Mouse (Mus musculus) MEL (cell line): ENCODE measurements around the gene Clec16a.
A peak's percentile ranks its signal among the peaks of the same experiment; 100 is the strongest.

Experiments
- CHD1 ChIP-seq: IDR thresholded peaks from 2 replicates; pipeline ENCODE4 v1.6.1; 2012; ENCODE audit warnings: low read depth, mild to moderate bottlenecking, inconsistent platforms, low read length, improper control_type of control experiment
- CHD2 ChIP-seq: IDR thresholded peaks from 2 replicates; pipeline ENCODE4 v1.6.1; 2011; ENCODE audit warnings: low read length, improper control_type of control experiment
- CTCF ChIP-seq, 3 experiments: IDR thresholded peaks in 2 of 3; conservative IDR thresholded peaks in 1 of 3; 2 replicates each; pipeline ENCODE4 v1.5.1; 2011 to 2012; ENCODE audit warnings: low read length in 3 of 3, low read depth in 2 of 3, mild to moderate bottlenecking in 2 of 3, improper control_type of control experiment in 1 of 3, inconsistent platforms in 1 of 3, mixed read lengths in 1 of 3, moderate library complexity in 1 of 3; ENCODE audit not compliant: control insufficient read depth in 1 of 3, insufficient read depth in 1 of 3, poor library complexity in 1 of 3, severe bottlenecking in 1 of 3
- ELF1 ChIP-seq: IDR thresholded peaks from 2 replicates; pipeline ENCODE4 v1.6.1; 2014; ENCODE audit warnings: low read depth, mild to moderate bottlenecking, inconsistent platforms, low read length, improper control_type of control experiment, moderate library complexity
- EP300 ChIP-seq, 2 experiments: IDR thresholded peaks; 2 replicates each; pipeline ENCODE4 v1.6.1; 2011; ENCODE audit warnings: improper control_type of control experiment in 2 of 2, low read length in 2 of 2, low read depth in 1 of 2, mild to moderate bottlenecking in 1 of 2
- GATA1 ChIP-seq: IDR thresholded peaks from 2 replicates; pipeline ENCODE4 v1.6.1; 2011; ENCODE audit warnings: low read depth, low read length, improper control_type of control experiment
- MAFK ChIP-seq: IDR thresholded peaks from 2 replicates; pipeline ENCODE4 v1.6.1; 2011; ENCODE audit warnings: low read depth, mild to moderate bottlenecking, low read length, improper control_type of control experiment, borderline replicate concordance
- MYB ChIP-seq: IDR thresholded peaks from 2 replicates; pipeline ENCODE4 v1.6.1; 2011; ENCODE audit warnings: mild to moderate bottlenecking, low read depth, low read length, improper control_type of control experiment
- MYC ChIP-seq: IDR thresholded peaks from 2 replicates; pipeline ENCODE4 v1.6.1; 2011; ENCODE audit warnings: low read depth, mild to moderate bottlenecking, low read length, improper control_type of control experiment, moderate library complexity
- POLR2A ChIP-seq, 2 experiments: IDR thresholded peaks; 2 replicates each; pipeline ENCODE4 v1.6.1; 2011 to 2012; ENCODE audit warnings: low read length in 2 of 2, mild to moderate bottlenecking in 2 of 2, control low read depth in 1 of 2, improper control_type of control experiment in 1 of 2, low read depth in 1 of 2, moderate library complexity in 1 of 2; ENCODE audit not compliant: control insufficient read depth in 1 of 2, insufficient read depth in 1 of 2, poor library complexity in 1 of 2
- SIN3A ChIP-seq: IDR thresholded peaks from 2 replicates; pipeline ENCODE4 v1.6.1; 2012; ENCODE audit warnings: low read length, improper control_type of control experiment, inconsistent platforms
- SMC3 ChIP-seq: IDR thresholded peaks from 2 replicates; pipeline ENCODE4 v1.6.1; 2011; ENCODE audit warnings: low read depth, low read length, improper control_type of control experiment
- TAL1 ChIP-seq: IDR thresholded peaks from 2 replicates; pipeline ENCODE4 v1.6.1; 2012; ENCODE audit warnings: mild to moderate bottlenecking, inconsistent platforms, low read length, moderate library complexity, mixed read lengths
- ZC3H11A ChIP-seq: IDR thresholded peaks from 2 replicates; pipeline ENCODE4 v1.6.1; 2012; ENCODE audit warnings: low read depth, mild to moderate bottlenecking, inconsistent platforms, low read length, improper control_type of control experiment

DNA sequence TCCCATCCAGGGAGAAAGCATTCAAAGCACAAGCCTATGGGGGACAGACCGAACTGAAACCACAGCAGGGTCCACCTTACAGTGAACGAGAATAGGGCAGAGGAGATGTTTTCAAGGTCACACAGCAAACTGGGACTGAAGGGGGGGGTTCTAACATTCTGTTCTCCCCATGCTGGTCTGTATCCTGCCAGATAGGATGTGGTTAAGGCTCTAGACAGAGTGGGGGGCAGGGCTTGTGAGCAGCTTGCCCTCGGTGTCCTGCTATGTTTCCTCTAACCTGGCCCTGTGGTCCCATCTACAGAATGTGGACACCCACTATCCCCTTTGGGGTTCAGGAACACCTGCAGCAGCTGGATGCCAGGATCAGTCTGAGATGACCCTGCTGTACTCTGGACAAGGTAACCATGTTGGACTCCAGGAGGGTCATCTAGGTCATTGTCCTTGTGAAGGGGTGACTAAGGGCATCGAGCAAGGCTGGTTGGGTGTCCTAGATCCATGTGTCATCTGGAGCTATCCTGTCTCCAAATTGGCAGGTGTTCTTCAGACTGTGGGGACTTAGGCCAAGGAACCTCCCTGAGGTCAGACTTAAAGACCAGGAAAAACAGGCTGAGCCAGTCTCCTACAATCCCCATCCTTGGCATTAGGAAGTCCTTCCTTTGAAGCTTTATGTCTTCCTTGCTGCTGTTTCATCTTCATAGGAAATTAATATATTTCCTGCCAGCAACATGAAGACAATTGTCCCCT is 20.1 kb upstream of the Clec16a start:
- TF ChIP-seq CTCF (IDR thresholded peaks at IDR 0.05 in 2 of 3, conservative IDR thresholded peaks at IDR 0.05 in 1 of 3; ENCODE audit: control insufficient read depth in 1 of 3, insufficient read depth in 1 of 3, low read depth in 2 of 3, low read length in 3 of 3, poor library complexity in 1 of 3, severe bottlenecking in 1 of 3) (no peak), ZC3H11A (no peak), POLR2A (IDR thresholded peaks at IDR 0.05; ENCODE audit: control insufficient read depth in 1 of 2, insufficient read depth in 1 of 2, low read depth in 1 of 2, low read length in 2 of 2, poor library complexity in 1 of 2) (no peak), SIN3A (no peak), TAL1 (0 out of 2 replicates have a peak, but pooled peaks have one; percentile 3), EP300 (IDR thresholded peaks at IDR 0.05; ENCODE audit: low read depth in 1 of 2, low read length in 2 of 2) (peak in 1 of 2 experiments; percentile 12; a peak in 1 of 4 replicates), CHD1 (no peak), GATA1 (no peak), CHD2 (no peak), MAFK (no peak), MYB (no peak), SMC3 (no peak), MYC (no peak), ELF1 (no peak)
